Mouse (Mus musculus) megakaryocyte, embryonic 14.5 days (primary cell): Measurements from ENCODE around the gene Olfr1453.

Experiments
- FLI1 ChIP-seq: IDR thresholded peaks from 2 replicates; pipeline ENCODE4 v1.6.1; 2012; ENCODE audit warnings: low read length, inconsistent platforms, mixed read lengths
- GATA1 ChIP-seq: IDR thresholded peaks from 3 replicates; pipeline ENCODE4 v1.6.1; 2012; ENCODE audit warnings: mixed read lengths, low read length, inconsistent platforms, borderline replicate concordance

GRCm38 (mm10) chr19:13060310-13060709, 32.2 kb upstream of the Olfr1453 start, which contains the start of gene Olfr1454:
- no peak for TF ChIP-seq GATA1
- TF ChIP-seq FLI1, result no peak
